Mouse (Mus musculus): Measurements from ENCODE around the gene Lars2. TPM values are rescaled to one million over a fixed set of nuclear protein-coding genes. Genes with fewer than 3 reads are reported as not detected.
"Not testable (repeated sequence)": the region's sequence is repeated elsewhere in the genome, so short reads cannot be mapped to it uniquely, and the experiment has no call there.

Lars2 gene
- 547 and 728 TPM in 2 replicates for polyA plus RNA-seq (2015; fragmentation: Nextera tagmentation; extraction: Ambion mirVana)

DNA sequence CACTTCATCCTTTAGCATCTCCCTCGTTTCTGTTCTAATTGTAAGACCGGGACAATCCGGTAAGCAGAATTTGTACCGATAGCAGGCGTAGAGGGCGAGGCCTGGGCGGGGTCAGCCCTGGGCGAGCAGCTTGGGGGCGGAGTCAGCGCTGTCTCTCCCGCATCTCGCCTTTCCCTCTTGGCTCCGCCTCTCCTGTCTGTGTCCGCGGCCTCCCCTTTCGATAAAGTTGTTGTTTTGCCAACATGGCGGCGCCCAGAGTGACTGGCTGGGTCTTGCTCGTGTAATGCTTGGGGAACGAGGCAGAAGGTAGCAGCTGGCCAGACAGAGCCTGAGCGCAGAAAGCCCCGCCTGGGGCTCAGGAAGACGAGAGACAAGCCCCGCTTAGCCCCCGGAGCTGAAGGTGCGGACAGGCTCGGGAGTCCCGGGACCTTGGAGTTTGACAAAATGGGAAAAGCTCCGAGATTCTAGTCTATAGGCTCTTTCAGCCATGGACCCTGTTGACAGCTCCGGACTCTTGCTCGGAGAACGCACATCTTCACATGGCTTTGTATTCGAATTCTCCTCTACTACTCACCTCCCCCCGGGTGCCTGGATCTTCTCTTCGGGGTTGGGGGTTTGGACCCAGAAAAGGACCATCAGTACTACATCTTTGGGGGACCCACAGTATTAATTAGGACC lies at the start of gene Lars2:
Lars2 (plus strand) TSS at position 220 of the 678 bp plus-strand sequence.
- under 1% methylated on average over 35 of the region's 35 CpGs for WGBS
- H3K36me3 ChIP-seq (ENCODE audit: control insufficient read depth, insufficient read depth) = peaks cover under 1% of the 10 kb centered on the region
- peak; percentile 99 for ATAC-seq (replicated peaks; ENCODE audit: extremely low read depth, insufficient read depth, low FRiP score)
- H3K27me3 ChIP-seq (ENCODE audit: control insufficient read depth, insufficient read depth, low read length) = no peaks in the 10 kb centered on the region
- peak within 1 kb of the TSS; percentile 87 for H3K9ac ChIP-seq (ENCODE audit: low read length)
- peak within 1 kb of the TSS; percentile 81 for H3K4me3 ChIP-seq (ENCODE audit: low read length)
- H3K9me3 ChIP-seq (replicated peaks; ENCODE audit: control insufficient read depth, low read length) = no peaks in the 10 kb centered on the region
- H3K4me2 ChIP-seq (ENCODE audit: low read depth, low read length) = peak within 1 kb of the TSS; percentile 91
- peak within 1 kb of the TSS; percentile 86 for H3K27ac ChIP-seq (ENCODE audit: low read length)
- peaks cover 8% of the 10 kb centered on the region for H3K4me1 ChIP-seq (ENCODE audit: control insufficient read depth, insufficient read depth, low read length)

DNA sequence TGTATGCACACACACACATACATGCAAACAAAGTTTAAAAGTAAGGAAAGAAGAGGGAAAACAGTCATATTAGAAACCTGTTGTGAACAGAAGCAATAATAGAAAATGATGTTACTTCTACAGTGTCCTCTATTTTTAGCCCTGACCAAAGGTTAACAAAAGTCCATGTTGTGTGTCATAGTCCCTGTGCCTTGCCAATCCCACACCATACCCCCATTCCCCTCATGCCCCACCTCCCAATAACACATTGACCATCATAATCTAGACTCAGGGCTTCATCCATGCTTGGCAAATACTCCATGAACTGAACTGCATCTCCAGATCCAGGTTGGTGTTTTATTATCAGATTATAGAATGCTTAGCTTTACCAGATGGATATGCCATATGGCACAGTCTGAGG lies 40.6 kb upstream of the Lars2 start:
- H3K36me3 ChIP-seq (ENCODE audit: control insufficient read depth, insufficient read depth) = no peaks in the 10 kb centered on the region
- ATAC-seq (replicated peaks; ENCODE audit: extremely low read depth, insufficient read depth, low FRiP score) = no peak
- no peaks in the 10 kb centered on the region for H3K9me3 ChIP-seq (replicated peaks; ENCODE audit: control insufficient read depth, low read length)
- no peak overlapping the region for H3K9ac ChIP-seq (ENCODE audit: low read length)
- no peak overlapping the region for H3K4me2 ChIP-seq (ENCODE audit: low read depth, low read length)
- no peak overlapping the region for H3K27ac ChIP-seq (ENCODE audit: low read length)
- H3K27me3 ChIP-seq (ENCODE audit: control insufficient read depth, insufficient read depth, low read length) = no peaks in the 10 kb centered on the region
- H3K4me1 ChIP-seq (ENCODE audit: control insufficient read depth, insufficient read depth, low read length) = no peaks in the 10 kb centered on the region
- H3K4me3 ChIP-seq (ENCODE audit: low read length) = no peak overlapping the region

DNA sequence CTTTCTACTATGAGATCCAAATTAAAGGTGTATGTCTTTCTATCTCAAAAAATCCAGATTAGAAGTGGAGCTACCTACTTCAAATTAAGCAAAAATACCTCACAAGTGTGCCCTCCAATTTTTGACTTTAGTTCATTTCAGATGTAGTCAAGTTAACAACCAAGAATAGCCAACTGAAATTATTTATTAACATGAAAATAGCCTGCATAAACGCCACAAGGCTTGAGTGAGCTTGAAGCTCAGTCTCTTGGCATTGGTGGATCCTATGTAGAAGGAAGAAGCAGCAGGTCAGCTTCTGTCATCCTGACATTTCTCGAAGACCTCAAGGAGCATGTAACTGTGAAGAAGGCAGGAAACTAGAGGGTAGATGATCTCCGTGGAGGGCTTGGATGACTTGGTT lies 38.4 kb upstream of the Lars2 start:
- no peak for ATAC-seq (replicated peaks; ENCODE audit: extremely low read depth, insufficient read depth, low FRiP score)
- Histone ChIP-seq H3K27ac (ENCODE audit: low read length) (no peak overlapping the region), H3K4me2 (ENCODE audit: low read depth, low read length) (no peak overlapping the region), H3K4me3 (ENCODE audit: low read length) (no peak overlapping the region), H3K9me3 (replicated peaks; ENCODE audit: control insufficient read depth, low read length) (no peaks in the 10 kb centered on the region), H3K4me1 (ENCODE audit: control insufficient read depth, insufficient read depth, low read length) (no peaks in the 10 kb centered on the region), H3K9ac (ENCODE audit: low read length) (no peak overlapping the region), H3K36me3 (ENCODE audit: control insufficient read depth, insufficient read depth) (no peaks in the 10 kb centered on the region), H3K27me3 (ENCODE audit: control insufficient read depth, insufficient read depth, low read length) (peaks cover 2% of the 10 kb centered on the region; the same call in 1 of the 2 replicates)
- WGBS = 80% methylated on average over 3 of the region's 3 CpGs

DNA sequence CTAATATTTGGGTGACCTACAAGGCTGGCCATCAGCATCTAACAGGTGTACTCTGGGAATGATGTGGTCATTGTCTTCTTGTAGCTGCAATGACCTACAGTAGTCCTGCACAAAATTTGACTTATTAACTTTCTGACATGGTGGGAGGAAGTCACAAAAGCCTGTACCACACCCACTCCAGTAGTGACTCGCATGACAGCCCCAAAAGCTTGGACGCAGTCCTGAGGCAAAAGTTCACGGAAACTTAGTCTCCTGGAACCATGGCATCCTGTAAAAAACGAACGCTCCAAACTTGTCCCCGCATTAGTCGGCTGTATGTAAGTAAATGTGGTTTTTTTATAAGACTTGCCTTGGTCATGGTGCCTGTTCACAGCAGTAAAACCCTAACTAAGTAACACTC lies 36.9 kb upstream of the Lars2 start:
- H3K27ac ChIP-seq (ENCODE audit: low read length) = no peak overlapping the region
- H3K4me3 ChIP-seq (ENCODE audit: low read length) = no peak overlapping the region
- no peak overlapping the region for H3K4me2 ChIP-seq (ENCODE audit: low read depth, low read length)
- H3K4me1 ChIP-seq (ENCODE audit: control insufficient read depth, insufficient read depth, low read length) = no peaks in the 10 kb centered on the region
- H3K27me3 ChIP-seq (ENCODE audit: control insufficient read depth, insufficient read depth, low read length) = peaks cover 2% of the 10 kb centered on the region; the same call in 1 of the 2 replicates
- no peaks in the 10 kb centered on the region for H3K36me3 ChIP-seq (ENCODE audit: control insufficient read depth, insufficient read depth)
- no peaks in the 10 kb centered on the region for H3K9me3 ChIP-seq (replicated peaks; ENCODE audit: control insufficient read depth, low read length)
- H3K9ac ChIP-seq (ENCODE audit: low read length) = no peak overlapping the region
- ATAC-seq (replicated peaks; ENCODE audit: extremely low read depth, insufficient read depth, low FRiP score) = no peak
- WGBS = 87% methylated on average over 7 of the region's 7 CpGs

DNA sequence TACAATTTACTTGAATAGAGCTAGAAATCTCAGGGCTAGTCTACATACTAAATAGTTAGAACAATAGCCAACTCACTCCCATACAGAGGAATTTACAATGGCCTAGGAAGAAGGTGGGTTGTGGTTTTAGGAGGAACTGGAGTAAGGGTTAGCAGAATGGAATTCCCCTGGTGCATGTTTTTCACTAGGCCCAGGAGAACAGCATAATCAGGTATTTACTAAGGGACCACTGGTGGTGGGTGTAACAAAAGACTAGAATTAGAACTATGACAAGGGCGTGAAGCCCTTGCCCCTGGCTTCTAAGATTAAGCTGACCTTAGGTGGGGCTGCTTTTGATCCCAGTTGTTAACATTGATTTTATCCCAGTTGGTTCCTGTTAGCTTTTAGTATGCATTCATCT lies 36.5 kb upstream of the Lars2 start:
- H3K36me3 ChIP-seq (ENCODE audit: control insufficient read depth, insufficient read depth); H3K27me3 ChIP-seq (ENCODE audit: control insufficient read depth, insufficient read depth, low read length); ATAC-seq (replicated peaks; ENCODE audit: extremely low read depth, insufficient read depth, low FRiP score); H3K4me2 ChIP-seq (ENCODE audit: low read depth, low read length); H3K9me3 ChIP-seq (replicated peaks; ENCODE audit: control insufficient read depth, low read length); H3K9ac ChIP-seq (ENCODE audit: low read length); H3K27ac ChIP-seq (ENCODE audit: low read length); H3K4me3 ChIP-seq (ENCODE audit: low read length); H3K4me1 ChIP-seq (ENCODE audit: control insufficient read depth, insufficient read depth, low read length): not testable (repeated sequence)
- 72% methylated on average over 1 of the region's 1 CpGs for WGBS

DNA sequence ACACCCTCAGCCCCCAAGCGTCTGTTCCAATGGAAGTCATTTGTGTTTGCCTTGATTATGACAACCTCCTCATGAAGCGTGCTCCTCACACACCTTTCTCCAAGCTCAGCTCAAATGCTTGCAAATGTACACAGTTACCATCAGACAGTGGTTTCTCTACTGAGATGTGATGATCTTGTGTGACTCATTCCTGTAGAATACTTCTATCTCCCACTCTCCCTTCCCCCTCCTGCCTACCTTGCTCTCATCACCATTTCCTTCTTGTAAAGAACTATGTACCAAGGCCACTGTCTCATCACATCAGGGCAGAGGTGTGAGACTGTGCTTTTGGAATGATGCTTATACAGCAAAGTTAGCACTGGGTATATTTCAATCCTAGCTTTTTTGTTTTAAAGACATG lies 33.2 kb upstream of the Lars2 start:
- no peak for ATAC-seq (replicated peaks; ENCODE audit: extremely low read depth, insufficient read depth, low FRiP score)
- Histone ChIP-seq H3K36me3 (ENCODE audit: control insufficient read depth, insufficient read depth) (no peaks in the 10 kb centered on the region), H3K9me3 (replicated peaks; ENCODE audit: control insufficient read depth, low read length) (no peaks in the 10 kb centered on the region), H3K4me2 (ENCODE audit: low read depth, low read length) (no peak overlapping the region), H3K27me3 (ENCODE audit: control insufficient read depth, insufficient read depth, low read length) (peaks cover 2% of the 10 kb centered on the region; the same call in 1 of the 2 replicates), H3K9ac (ENCODE audit: low read length) (no peak overlapping the region), H3K27ac (ENCODE audit: low read length) (no peak overlapping the region), H3K4me1 (ENCODE audit: control insufficient read depth, insufficient read depth, low read length) (0 out of 2 replicates have a peak, but pooled peaks cover 3% of the 10 kb centered on the region), H3K4me3 (ENCODE audit: low read length) (no peak overlapping the region)
- WGBS = 87% methylated on average over 2 of the region's 2 CpGs

DNA sequence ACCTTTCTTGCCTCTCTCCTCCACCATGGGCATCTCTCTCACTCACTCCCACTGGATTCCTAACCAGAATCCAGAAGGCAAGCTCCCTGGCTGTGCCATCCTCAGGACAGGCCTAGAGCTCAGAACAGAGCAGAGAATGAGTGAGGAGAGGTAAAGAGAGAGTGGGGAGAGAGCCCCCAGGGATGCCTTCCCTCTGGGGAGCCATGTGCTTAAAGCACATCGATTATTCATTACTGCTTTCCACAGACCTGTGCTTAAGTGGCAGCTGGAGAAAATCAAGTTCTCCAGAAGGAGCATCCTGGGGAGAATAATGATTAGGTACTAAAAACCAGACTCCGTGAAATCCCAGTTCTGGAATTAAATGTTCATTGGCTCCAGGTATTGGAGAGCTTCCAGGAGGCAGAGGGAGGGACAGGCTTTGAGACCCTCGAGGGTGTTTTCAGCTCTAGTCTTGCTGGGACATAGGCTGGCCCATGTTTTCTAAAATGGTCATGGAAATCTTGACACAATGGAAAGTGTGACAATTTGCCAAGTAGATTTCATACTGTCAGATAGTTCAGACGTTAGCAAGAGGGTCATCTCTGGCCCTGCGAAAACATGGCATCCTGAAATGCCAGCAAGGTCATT lies 31.6 kb upstream of the Lars2 start:
- Histone ChIP-seq H3K4me2 (ENCODE audit: low read depth, low read length) (no peak overlapping the region), H3K4me1 (ENCODE audit: control insufficient read depth, insufficient read depth, low read length) (0 out of 2 replicates have a peak, but pooled peaks cover 3% of the 10 kb centered on the region), H3K4me3 (ENCODE audit: low read length) (no peak overlapping the region), H3K9ac (ENCODE audit: low read length) (no peak overlapping the region), H3K36me3 (ENCODE audit: control insufficient read depth, insufficient read depth) (no peaks in the 10 kb centered on the region), H3K27ac (ENCODE audit: low read length) (no peak overlapping the region), H3K9me3 (replicated peaks; ENCODE audit: control insufficient read depth, low read length) (no peaks in the 10 kb centered on the region), H3K27me3 (ENCODE audit: control insufficient read depth, insufficient read depth, low read length) (peaks cover 2% of the 10 kb centered on the region; the same call in 1 of the 2 replicates)
- ATAC-seq (replicated peaks; ENCODE audit: extremely low read depth, insufficient read depth, low FRiP score) = no peak
- WGBS = 41% methylated on average over 5 of the region's 5 CpGs

DNA sequence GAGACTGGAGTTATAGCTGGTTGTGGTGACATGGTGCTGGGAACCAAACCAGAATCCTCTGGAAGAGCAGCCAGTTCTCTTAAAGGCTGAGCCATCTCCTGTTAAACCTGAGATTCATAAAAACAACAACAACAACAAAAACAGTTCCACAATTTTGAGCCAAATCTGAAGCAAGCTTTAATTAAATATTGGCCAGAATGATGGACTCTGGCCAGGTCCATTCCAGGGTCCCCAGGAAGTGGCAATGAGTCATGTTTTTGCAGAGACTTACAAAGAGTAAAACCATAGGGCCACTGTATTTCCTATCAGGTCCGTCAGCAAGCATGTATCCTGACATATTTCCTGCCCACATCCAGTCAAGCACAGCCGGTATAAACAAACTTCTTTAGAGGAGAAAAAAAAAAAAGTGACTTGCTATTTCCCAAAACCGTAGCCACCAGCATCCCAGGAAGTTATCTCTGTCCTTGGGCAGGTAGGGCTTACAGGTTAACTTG lies 27.0 kb upstream of the Lars2 start:
- Histone ChIP-seq H3K4me1 (ENCODE audit: control insufficient read depth, insufficient read depth, low read length) (peaks cover 6% of the 10 kb centered on the region; the same call in 1 of the 2 replicates), H3K27me3 (ENCODE audit: control insufficient read depth, insufficient read depth, low read length) (no peaks in the 10 kb centered on the region), H3K9ac (ENCODE audit: low read length) (no peak overlapping the region), H3K27ac (ENCODE audit: low read length) (no peak overlapping the region), H3K36me3 (ENCODE audit: control insufficient read depth, insufficient read depth) (no peaks in the 10 kb centered on the region), H3K4me2 (ENCODE audit: low read depth, low read length) (no peak overlapping the region), H3K9me3 (replicated peaks; ENCODE audit: control insufficient read depth, low read length) (no peaks in the 10 kb centered on the region), H3K4me3 (ENCODE audit: low read length) (no peak overlapping the region)
- WGBS = 41% methylated on average over 3 of the region's 3 CpGs
- no peak for ATAC-seq (replicated peaks; ENCODE audit: extremely low read depth, insufficient read depth, low FRiP score)

DNA sequence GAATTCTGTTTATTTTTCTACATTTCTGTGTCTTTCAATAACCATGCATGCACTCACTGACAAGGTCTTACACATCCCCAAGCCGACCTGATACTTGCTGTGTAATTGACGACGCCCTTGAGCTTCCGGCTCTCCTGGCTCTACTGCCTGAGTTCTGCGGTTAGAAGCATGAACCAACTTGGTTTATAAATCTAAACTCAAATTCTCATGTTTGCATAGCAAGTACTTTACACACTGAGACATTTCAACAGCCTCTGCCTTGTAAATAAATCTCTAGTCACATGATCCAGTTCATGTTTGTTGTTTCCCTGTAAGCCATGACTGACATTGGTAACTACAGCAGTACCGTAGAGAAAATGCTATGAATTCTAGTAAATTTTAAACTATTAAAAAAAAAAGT lies 25.5 kb upstream of the Lars2 start:
- 81% methylated on average over 6 of the region's 6 CpGs for WGBS
- H3K4me3 ChIP-seq (ENCODE audit: low read length) = no peak overlapping the region
- no peak overlapping the region for H3K4me2 ChIP-seq (ENCODE audit: low read depth, low read length)
- no peak overlapping the region for H3K27ac ChIP-seq (ENCODE audit: low read length)
- no peak overlapping the region for H3K9ac ChIP-seq (ENCODE audit: low read length)
- no peaks in the 10 kb centered on the region for H3K9me3 ChIP-seq (replicated peaks; ENCODE audit: control insufficient read depth, low read length)
- ATAC-seq (replicated peaks; ENCODE audit: extremely low read depth, insufficient read depth, low FRiP score) = no peak
- H3K36me3 ChIP-seq (ENCODE audit: control insufficient read depth, insufficient read depth) = no peaks in the 10 kb centered on the region
- H3K27me3 ChIP-seq (ENCODE audit: control insufficient read depth, insufficient read depth, low read length) = no peaks in the 10 kb centered on the region
- peaks cover 3% of the 10 kb centered on the region; the same call in 1 of the 2 replicates for H3K4me1 ChIP-seq (ENCODE audit: control insufficient read depth, insufficient read depth, low read length)
